Mouse (Mus musculus) C2C12 (cell line): ENCODE data around the gene Syne2. TPM values are rescaled to one million over a fixed set of nuclear protein-coding genes. Genes with fewer than 3 reads are reported as not detected.

ENCODE experiments used
- H3K27me3 ChIP-seq: one replicate; pipeline ENCODE4 v1.6.1; 2011; ENCODE audit not compliant: control insufficient read depth, insufficient read depth, insufficient read length
- H3K36me3 ChIP-seq: one replicate; pipeline ENCODE4 v1.6.1; 2011; ENCODE audit not compliant: control insufficient read depth, insufficient read depth
- H3K4me3 ChIP-seq: one replicate; pipeline ENCODE4 v1.5.1; 2011; ENCODE audit warnings: mild to moderate bottlenecking, control low read depth; ENCODE audit not compliant: poor library complexity, insufficient read depth, severe bottlenecking
- H3K79me2 ChIP-seq: one replicate; pipeline ENCODE4 v1.6.1; 2011; ENCODE audit not compliant: control insufficient read depth, insufficient read depth
- H3K79me3 ChIP-seq: one replicate; pipeline ENCODE4 v1.6.1; 2011; ENCODE audit warnings: low read depth, control low read depth
- H3ac ChIP-seq: one replicate; pipeline ENCODE3; 2011; ENCODE audit warnings: low read depth; ENCODE audit not compliant: control insufficient read depth, insufficient read length
- CEBPB ChIP-seq: IDR thresholded peaks from one replicate; pipeline ENCODE4 v1.6.1; 2011; ENCODE audit warnings: low read depth, mild to moderate bottlenecking, control low read depth, moderate library complexity
- CTCF ChIP-seq: IDR thresholded peaks from one replicate; pipeline ENCODE4 v1.5.1; 2011; ENCODE audit not compliant: control insufficient read depth, insufficient read depth, insufficient read length
- FOSL1 ChIP-seq: IDR thresholded peaks from one replicate; pipeline ENCODE4 v1.8.0; 2011; ENCODE audit warnings: mild to moderate bottlenecking, low read length; ENCODE audit not compliant: poor library complexity, insufficient read depth, severe bottlenecking
- MAX ChIP-seq: IDR thresholded peaks from one replicate; pipeline ENCODE4 v1.6.1; 2011; ENCODE audit warnings: mild to moderate bottlenecking, control low read depth
- MYOD1 ChIP-seq: IDR thresholded peaks from one replicate; pipeline ENCODE4 v1.6.1; 2011; ENCODE audit warnings: low read depth; ENCODE audit not compliant: control insufficient read depth, insufficient read length
- MYOG ChIP-seq: IDR thresholded peaks from one replicate; pipeline ENCODE4 v1.6.1; 2011; ENCODE audit not compliant: control insufficient read depth, insufficient read length; ENCODE audit errors: extremely low read depth
- USF1 ChIP-seq: IDR thresholded peaks from one replicate; pipeline ENCODE4 v1.6.1; 2011; ENCODE audit warnings: low read depth, mild to moderate bottlenecking, control low read depth, moderate library complexity
- polyA plus RNA-seq: library from polyadenylated mRNA; unstranded; fragments of >200 nt; fragmentation: generic; extraction: Trizol; gene quantifications from one replicate; pipeline ENCODE4 v1.2.1, GENCODE M21; 2012; ENCODE audit warnings: missing spikeins

Syne2 gene
- polyA plus RNA-seq, 1 experiment: 5.3 TPM

DNA sequence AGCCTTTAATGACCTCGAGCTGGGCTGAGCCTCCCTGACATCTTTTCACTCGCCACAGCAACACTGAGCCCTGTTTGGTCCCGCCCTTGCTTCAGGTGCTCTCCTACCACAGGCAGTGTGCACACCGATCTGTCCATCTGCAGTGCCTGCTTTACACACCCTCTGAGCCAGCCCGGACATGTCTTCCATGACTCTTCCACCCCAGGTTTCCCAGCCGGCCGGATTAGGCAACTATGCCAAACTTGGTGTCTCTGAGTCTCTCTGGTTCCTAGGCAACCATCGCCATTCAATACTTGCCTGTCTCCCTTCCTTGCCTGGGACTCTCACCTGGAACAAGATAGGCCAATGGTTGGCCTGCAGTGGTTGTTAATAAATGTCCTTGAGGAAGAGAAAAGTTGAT is 224.4 kb downstream of the Syne2 start:
- Histone ChIP-seq H3K27me3 (no peaks in the 10 kb centered on the region), H3K4me3 (no peak overlapping the region), H3ac (no peak overlapping the region), H3K79me2 (no peaks in the 10 kb centered on the region), H3K36me3 (peaks cover 10% of the 10 kb centered on the region), H3K79me3 (no peaks in the 10 kb centered on the region)
- TF ChIP-seq MYOD1 (no peak), FOSL1 (no peak), MAX (no peak), CTCF (no peak), USF1 (no peak), MYOG (no peak), CEBPB (no peak)

DNA sequence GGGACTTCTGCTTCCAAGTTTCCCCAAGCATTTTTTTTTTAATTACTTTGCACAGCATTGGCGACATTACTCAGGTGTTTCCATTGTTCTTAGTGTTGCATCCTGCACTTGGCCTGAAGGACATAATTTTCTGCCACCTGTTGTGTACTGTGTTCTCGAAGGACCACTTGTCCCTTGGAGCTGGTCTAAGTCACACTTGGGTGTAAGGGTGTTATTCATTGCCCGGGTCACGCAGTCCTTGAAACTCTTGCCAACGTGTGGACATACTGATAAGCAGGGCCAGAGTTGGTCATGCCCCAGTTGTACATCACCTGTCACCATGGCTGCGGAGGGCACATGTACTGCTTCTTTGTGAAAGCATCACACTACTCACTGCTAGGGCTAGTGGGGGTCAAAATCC is 228.6 kb downstream of the Syne2 start:
- no peaks in the 10 kb centered on the region for H3K79me2 ChIP-seq
- no peaks in the 10 kb centered on the region for H3K27me3 ChIP-seq
- TF ChIP-seq MYOG (no peak), USF1 (no peak), CTCF (no peak), CEBPB (no peak)
- H3K36me3 ChIP-seq: peaks cover 8% of the 10 kb centered on the region
- H3ac ChIP-seq: no peak overlapping the region
- no peak overlapping the region for H3K4me3 ChIP-seq
- H3K79me3 ChIP-seq: no peaks in the 10 kb centered on the region

- H3ac ChIP-seq: no peak overlapping the region
- H3K36me3 ChIP-seq: peaks cover 5% of the 10 kb centered on the region
- TF ChIP-seq CEBPB (no peak), MAX (no peak), MYOG (no peak), CTCF (no peak), MYOD1 (no peak), USF1 (no peak), FOSL1 (no peak)
- H3K27me3 ChIP-seq: no peaks in the 10 kb centered on the region
- H3K79me2 ChIP-seq: no peaks in the 10 kb centered on the region
- H3K79me3 ChIP-seq: no peaks in the 10 kb centered on the region
- no peak overlapping the region for H3K4me3 ChIP-seq
Observed at GRCm38 (mm10) chr12:76047921-76048320, 230.0 kb downstream of the Syne2 start.

GRCm38 (mm10) chr12:76048672-76049071 is 230.7 kb downstream of the Syne2 start:
- H3K36me3 ChIP-seq: peaks cover 5% of the 10 kb centered on the region
- H3K79me2 ChIP-seq: no peaks in the 10 kb centered on the region

DNA sequence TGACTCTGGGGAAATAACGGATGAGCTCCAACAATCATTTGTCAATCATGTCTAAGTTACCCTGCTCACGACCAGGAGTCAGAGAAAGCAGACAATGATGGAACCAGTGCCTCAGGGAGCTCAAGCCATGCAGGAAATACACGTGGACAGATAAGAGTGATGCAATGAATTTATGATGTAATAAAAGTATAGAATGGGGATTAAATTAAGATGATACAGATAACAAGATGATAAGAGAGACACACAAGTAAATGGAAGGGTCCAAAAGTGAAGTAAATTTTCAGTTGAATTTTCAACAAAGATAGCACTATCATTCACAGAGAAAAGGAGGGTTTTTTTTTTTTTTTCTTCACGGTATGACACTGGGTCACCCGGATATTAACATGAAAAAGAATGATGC is 231.4 kb downstream of the Syne2 start:
- no peaks in the 10 kb centered on the region for H3K79me3 ChIP-seq
- H3K27me3 ChIP-seq: no peaks in the 10 kb centered on the region
- no peak overlapping the region for H3K4me3 ChIP-seq
- no peaks in the 10 kb centered on the region for H3K79me2 ChIP-seq
- peaks cover under 1% of the 10 kb centered on the region for H3K36me3 ChIP-seq
- H3ac ChIP-seq: no peak overlapping the region
- no peak for TF ChIP-seq FOSL1

More at GRCm38 (mm10) chr12:76048672-76049071, 230.7 kb downstream of the Syne2 start:
- Histone ChIP-seq H3K27me3 (no peaks in the 10 kb centered on the region), H3ac (no peak overlapping the region), H3K4me3 (no peak overlapping the region), H3K79me3 (no peaks in the 10 kb centered on the region)
- TF ChIP-seq MYOG (no peak), USF1 (no peak), MAX (no peak), FOSL1 (no peak), MYOD1 (no peak)

GRCm38 (mm10) chr12:76051879-76052278 is 233.9 kb downstream of the Syne2 start:
- peaks cover 7% of the 10 kb centered on the region for H3K36me3 ChIP-seq
- TF ChIP-seq MAX (no peak), USF1 (no peak), CTCF (no peak), CEBPB (no peak)

DNA sequence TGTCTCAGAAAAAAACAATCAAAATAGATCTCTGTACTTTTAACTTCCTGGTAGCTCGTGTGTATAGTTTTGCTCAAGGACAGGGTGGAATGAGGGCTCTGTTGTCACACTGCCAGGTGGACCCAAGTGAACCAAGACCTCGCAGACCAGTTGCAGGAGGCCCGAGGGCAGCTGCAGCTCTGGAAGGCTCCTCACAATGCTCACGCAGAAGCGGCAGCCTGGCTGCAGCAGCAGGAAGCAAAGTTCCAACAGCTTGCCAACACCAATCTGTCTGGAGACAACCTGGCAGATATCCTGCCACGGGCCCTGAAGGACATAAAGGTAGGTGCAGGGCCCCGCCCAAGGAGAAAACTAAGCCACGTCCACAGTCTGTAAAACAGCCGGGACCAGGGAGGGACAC is 236.7 kb downstream of the Syne2 start:
- Histone ChIP-seq H3K27me3 (no peaks in the 10 kb centered on the region), H3K79me2 (no peaks in the 10 kb centered on the region), H3K79me3 (no peaks in the 10 kb centered on the region), H3ac (no peak overlapping the region), H3K4me3 (no peak overlapping the region), H3K36me3 (peaks cover 10% of the 10 kb centered on the region)
- TF ChIP-seq CEBPB: no peak

More at GRCm38 (mm10) chr12:76051879-76052278, 233.9 kb downstream of the Syne2 start:
- no peaks in the 10 kb centered on the region for H3K27me3 ChIP-seq
- H3K79me3 ChIP-seq: no peaks in the 10 kb centered on the region
- no peak overlapping the region for H3K4me3 ChIP-seq
- no peak overlapping the region for H3ac ChIP-seq
- H3K79me2 ChIP-seq: no peaks in the 10 kb centered on the region
